Mouse (Mus musculus) erythroblast, embryonic 14.5 days (primary cell): ENCODE data around the gene Mycbp2.

Experiments
- GATA1 ChIP-seq: IDR thresholded peaks from 2 replicates; pipeline ENCODE4 v1.6.1; 2012; ENCODE audit warnings: low read length, inconsistent platforms, mixed read lengths
- TAL1 ChIP-seq: IDR thresholded peaks from 3 replicates; pipeline ENCODE4 v1.6.1; 2012; ENCODE audit warnings: low read length, inconsistent platforms, mixed read lengths

- TF ChIP-seq TAL1 = no peak
- no peak for TF ChIP-seq GATA1
Measured at GRCm38 (mm10) chr14:103346729-103347505, at the start of gene Mycbp2.
